Mouse (Mus musculus) ES-E14 (cell line): Measurements from ENCODE around the gene Mars.

Experiments used
- CHD2 ChIP-seq: IDR thresholded peaks from 2 replicates; pipeline ENCODE4 v1.6.1; 2014; ENCODE audit warnings: mild to moderate bottlenecking, low read depth, low read length, inconsistent platforms
- ZNF384 ChIP-seq: IDR thresholded peaks from 2 replicates; pipeline ENCODE4 v1.6.1; 2012; ENCODE audit warnings: low read depth, low read length, inconsistent platforms

DNA sequence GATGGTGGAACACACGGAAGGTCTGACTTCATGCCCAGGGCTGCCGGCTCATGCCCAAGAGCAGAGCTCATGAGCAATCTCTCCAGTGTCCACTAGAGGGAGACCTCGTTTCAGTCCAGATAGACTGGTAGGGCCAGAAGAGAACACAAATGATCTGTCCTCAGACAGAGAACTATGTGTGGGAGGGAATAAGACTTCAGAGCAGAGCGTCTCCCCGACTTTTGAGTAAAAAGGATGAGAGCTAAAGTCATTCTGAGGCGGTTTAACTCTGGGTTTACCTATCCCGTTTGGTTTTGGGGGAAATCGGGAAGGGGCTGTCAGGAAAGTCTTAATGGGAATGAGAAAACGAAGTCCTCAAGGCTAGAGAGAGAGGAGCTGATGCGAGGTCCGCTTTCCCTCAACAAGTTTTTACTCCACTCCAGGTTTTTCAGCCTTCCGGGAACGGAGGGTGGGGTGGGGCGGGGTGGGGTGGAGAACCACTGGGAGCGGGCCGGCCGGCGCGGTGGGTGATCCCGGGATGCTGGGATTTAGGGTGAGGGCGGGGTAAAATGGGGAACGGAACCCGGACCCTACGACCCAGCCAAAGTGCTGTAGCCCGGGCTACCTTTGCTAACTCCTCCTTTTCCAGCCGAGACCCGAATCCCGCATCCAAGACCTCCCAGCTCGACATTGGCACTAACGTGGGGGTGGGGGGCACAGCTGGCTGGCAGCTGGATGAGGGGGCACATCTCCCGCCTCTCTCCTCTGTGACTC lies 27.5 kb upstream of the Mars start:
- TF ChIP-seq ZNF384, result no peak
- TF ChIP-seq CHD2, result no peak
